Mouse (Mus musculus) liver, embryonic 11.5 days (tissue): ENCODE data around the gene Ndufb6. TPM values are rescaled to one million over a fixed set of nuclear protein-coding genes. Genes with fewer than 3 reads are reported as not detected.

Experiments used
- ATAC-seq: fragments of 200-750 bp; cut with Nextera tagmentation; replicated peaks from 2 replicates; pipeline ENCODE4 v1.8.0; 2017; ENCODE audit warnings: moderate number of reproducible peaks, mild to moderate bottlenecking, moderate TSS enrichment, moderate library complexity; ENCODE audit not compliant: low FRiP score
- DNase-seq: peaks from one replicate; pipeline ENCODE4 v3.0.0-alpha.2; 2017; ENCODE audit warnings: low spot score
- H3K27ac ChIP-seq: fragments of 300-500 bp; sonication (generic); 2 replicates; pipeline ENCODE4 v1.5.1; 2014; ENCODE audit warnings: mild to moderate bottlenecking, low read depth, low read length, control low read depth
- H3K27me3 ChIP-seq: fragments of 300-500 bp; sonication (generic); replicated peaks from 2 replicates; pipeline ENCODE4 v1.6.1; 2014; ENCODE audit warnings: low read length, mixed read lengths; ENCODE audit not compliant: control insufficient read depth, insufficient read depth
- H3K36me3 ChIP-seq: fragments of 300-500 bp; sonication (generic); 2 replicates; pipeline ENCODE4 v1.6.1; 2014; ENCODE audit warnings: mild to moderate bottlenecking, low read length, moderate library complexity, mixed read lengths; ENCODE audit not compliant: control insufficient read depth, insufficient read depth
- H3K4me1 ChIP-seq: fragments of 300-500 bp; sonication (generic); replicated peaks from 2 replicates; pipeline ENCODE4 v1.6.1; 2014; ENCODE audit warnings: low read length, mixed read lengths; ENCODE audit not compliant: control insufficient read depth, insufficient read depth
- H3K4me2 ChIP-seq: fragments of 300-500 bp; sonication (generic); 2 replicates; pipeline ENCODE4 v1.6.1; 2014; ENCODE audit warnings: mild to moderate bottlenecking, control low read depth, moderate library complexity
- H3K4me3 ChIP-seq: fragments of 300-500 bp; sonication (generic); 2 replicates; pipeline ENCODE4 v1.5.1; 2014; ENCODE audit warnings: low read depth, low read length, control low read depth
- H3K9ac ChIP-seq: fragments of 300-500 bp; sonication (generic); 2 replicates; pipeline ENCODE4 v1.6.1; 2014; ENCODE audit warnings: low read depth, low read length, control low read depth
- H3K9me3 ChIP-seq: fragments of 300-500 bp; sonication (generic); 2 replicates; pipeline ENCODE4 v1.6.1; 2016; ENCODE audit warnings: low read length, inconsistent platforms, mixed read lengths; ENCODE audit not compliant: control insufficient read depth
- WGBS: fragments of 180-500 bp; shearing (Covaris S2); extraction: QIAGEN DNeasy Blood & Tissue Kit; methylation state at CpG from one replicate; pipeline ENCODE4 v1.1.7; 2014; 5-methylcytosine and 5-hydroxymethylcytosine counted together
- polyA plus RNA-seq: library from polyadenylated mRNA; unstranded; fragments of >200 nt; fragmentation: Nextera tagmentation; extraction: Ambion mirVana; gene quantifications from 2 replicates; pipeline ENCODE4 v1.2.1, GENCODE M21; 2014

Ndufb6 gene
- polyA plus RNA-seq, 1 experiment from 2014 or later: 305 TPM

DNA sequence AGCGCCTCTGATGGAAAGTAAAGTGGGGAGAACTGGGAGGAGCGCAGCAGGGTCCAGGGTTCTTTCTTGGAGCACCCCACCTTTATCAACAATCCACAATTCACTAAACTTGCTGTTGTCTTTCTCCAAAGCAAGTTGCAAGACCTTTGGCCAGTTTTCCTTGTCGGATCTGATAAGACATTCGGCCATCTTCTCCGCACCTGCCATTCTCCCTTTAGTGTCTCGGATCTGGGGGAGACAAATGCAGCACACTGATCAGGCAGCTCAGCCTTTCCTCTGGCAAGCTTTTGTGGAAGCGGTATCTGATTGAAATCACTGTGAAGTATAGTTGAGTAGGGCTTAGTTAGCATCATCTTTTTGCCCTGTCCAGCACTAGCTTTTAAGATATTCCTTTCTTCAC, 51.3 kb downstream of the Ndufb6 start:
- Histone ChIP-seq H3K4me2 (no peak overlapping the region), H3K4me1 (no peaks in the 10 kb centered on the region), H3K36me3 (no peaks in the 10 kb centered on the region), H3K9me3 (no peaks in the 10 kb centered on the region), H3K27ac (no peak overlapping the region), H3K27me3 (no peaks in the 10 kb centered on the region; the same call in 1 of the 2 replicates), H3K4me3 (no peak overlapping the region), H3K9ac (no peak overlapping the region)
- ATAC-seq (no peak), DNase-seq (no peak)
- WGBS: 82% methylated on average over 7 of the region's 7 CpGs

DNA sequence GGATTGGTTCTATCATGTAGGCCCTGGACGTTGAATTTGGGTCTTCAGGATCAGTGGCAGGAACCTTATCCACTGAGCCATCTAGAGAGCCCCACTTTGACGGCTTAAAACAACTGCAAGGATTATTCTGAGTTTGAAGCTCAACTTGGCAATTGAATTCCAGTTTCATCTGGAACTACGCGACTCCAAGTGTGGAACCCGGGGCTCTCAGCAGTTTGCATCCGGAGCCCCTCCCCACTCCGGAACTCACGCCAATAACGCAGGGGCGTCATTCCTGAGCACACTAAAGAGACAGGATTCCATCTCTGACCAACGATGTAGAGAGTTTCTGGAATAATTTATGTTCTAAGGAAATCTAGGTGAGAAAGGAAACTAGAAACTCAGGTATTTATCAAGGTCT, 52.1 kb downstream of the Ndufb6 start:
- Histone ChIP-seq H3K27me3 (peaks cover under 1% of the 10 kb centered on the region; the same call in 1 of the 2 replicates), H3K4me1 (no peaks in the 10 kb centered on the region), H3K9ac (no peak overlapping the region), H3K9me3 (no peaks in the 10 kb centered on the region), H3K4me2 (no peak overlapping the region), H3K27ac (no peak overlapping the region), H3K4me3 (no peak overlapping the region), H3K36me3 (no peaks in the 10 kb centered on the region)
- ATAC-seq: no peak
- DNase-seq: no peak
- 82% methylated on average over 11 of the region's 11 CpGs for WGBS

DNA sequence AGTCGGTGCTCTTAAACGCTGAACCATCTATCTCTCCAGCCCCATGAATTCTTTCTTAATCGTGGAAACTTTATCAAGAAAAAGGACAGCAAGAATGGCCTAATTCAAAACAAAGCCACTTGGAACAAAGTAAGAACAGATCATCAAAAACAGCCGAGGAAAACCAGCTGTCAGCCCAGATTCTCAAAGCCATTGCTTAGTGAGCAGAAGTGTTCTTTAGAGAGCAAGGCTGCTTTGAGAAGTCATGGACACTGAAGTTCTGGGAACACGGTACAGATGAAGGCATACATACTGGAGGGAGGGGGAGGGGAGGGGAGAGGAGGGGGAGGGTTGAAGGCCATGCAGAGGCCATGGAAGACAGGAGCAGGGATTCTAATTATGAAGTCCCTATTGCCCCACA, 53.1 kb downstream of the Ndufb6 start:
- no peak for ATAC-seq
- Histone ChIP-seq H3K4me3 (no peak overlapping the region), H3K4me1 (no peaks in the 10 kb centered on the region), H3K36me3 (no peaks in the 10 kb centered on the region), H3K9ac (no peak overlapping the region), H3K27me3 (peaks cover 7% of the 10 kb centered on the region), H3K9me3 (no peaks in the 10 kb centered on the region), H3K4me2 (no peak overlapping the region), H3K27ac (no peak overlapping the region)
- DNase-seq: no peak
- WGBS: 73% methylated on average over 5 of the region's 5 CpGs

DNA sequence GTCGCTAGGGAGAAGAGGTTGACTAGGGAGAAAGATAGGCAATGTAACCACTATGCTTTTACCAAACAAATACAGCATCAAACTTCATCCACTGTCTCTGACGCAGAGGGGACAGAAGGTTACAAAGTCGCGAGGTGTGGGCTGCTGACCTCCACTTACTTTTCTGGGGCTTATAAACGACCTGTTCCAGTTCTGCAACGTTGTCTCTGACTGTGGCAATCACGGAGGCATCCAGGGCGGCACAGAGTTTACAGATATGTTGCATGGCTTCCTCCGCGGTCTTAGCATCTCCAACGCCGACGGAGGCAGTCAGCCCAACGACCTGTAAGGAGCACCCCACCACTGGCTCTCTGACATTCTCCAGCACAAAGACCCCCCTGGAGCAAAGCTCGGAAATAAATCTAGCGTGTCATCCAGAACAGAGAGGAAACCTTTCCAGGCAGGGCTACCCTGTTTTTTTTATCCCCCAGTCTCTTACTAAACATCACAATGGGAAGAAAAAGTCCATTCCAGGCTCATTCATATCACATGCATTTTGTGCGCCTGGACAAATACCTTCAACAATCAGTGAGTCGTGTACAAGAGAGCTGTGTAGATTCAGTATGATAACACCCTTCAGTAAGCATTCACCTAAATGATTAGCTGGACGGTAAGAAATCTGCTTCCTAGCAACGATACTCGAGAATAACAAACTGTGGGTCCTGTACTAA, 57.2 kb downstream of the Ndufb6 start:
- Histone ChIP-seq H3K9ac (no peak overlapping the region), H3K4me3 (no peak overlapping the region), H3K27ac (no peak overlapping the region), H3K4me2 (no peak overlapping the region), H3K36me3 (no peaks in the 10 kb centered on the region), H3K4me1 (no peaks in the 10 kb centered on the region), H3K27me3 (peaks cover 10% of the 10 kb centered on the region), H3K9me3 (no peaks in the 10 kb centered on the region)
- ATAC-seq (no peak), DNase-seq (no peak)
- WGBS: 43% methylated on average over 21 of the region's 21 CpGs

DNA sequence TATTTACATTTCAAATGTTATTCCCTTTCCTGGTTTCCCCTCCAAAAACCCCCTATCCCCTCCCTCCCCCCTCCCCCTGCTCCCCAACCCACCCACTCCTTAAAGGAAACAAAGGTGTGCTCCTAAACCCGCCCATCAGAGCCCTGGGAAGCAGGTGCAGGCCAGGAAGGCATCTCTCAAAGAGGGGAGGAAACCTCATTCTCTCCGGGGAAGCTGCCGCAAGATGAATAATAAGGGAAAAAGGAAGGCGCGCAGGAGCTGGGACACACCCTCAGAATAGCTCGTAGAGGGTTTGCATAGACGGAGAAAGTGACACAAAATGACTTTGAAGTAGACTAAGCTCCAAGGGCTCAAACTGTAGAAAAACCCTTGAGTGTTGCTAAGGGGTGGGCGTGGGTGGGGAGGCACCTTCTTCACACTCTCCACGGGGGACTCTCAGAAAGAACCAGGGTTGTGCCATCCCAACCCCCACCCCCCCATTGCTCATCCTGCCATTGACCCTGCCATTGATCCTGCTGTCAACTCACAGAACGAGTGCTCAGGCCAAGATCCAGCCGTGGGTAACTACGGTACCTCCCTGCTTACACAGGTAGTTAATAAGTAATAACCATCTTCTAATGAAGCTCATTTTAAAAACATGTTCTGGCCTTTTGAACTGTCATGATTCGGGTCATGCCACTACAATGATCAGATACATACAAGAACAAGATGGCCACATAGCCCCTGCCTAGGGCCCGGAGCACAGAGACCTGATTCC, 58.0 kb downstream of the Ndufb6 start:
- 28% methylated on average over 14 of the region's 14 CpGs for WGBS
- no peak overlapping the region; the same call in 1 of the 2 replicates for H3K4me2 ChIP-seq
- DNase-seq: no peak
- no peak overlapping the region for H3K27ac ChIP-seq
- H3K9ac ChIP-seq: no peak overlapping the region
- H3K4me3 ChIP-seq: no peak overlapping the region
- no peaks in the 10 kb centered on the region for H3K36me3 ChIP-seq
- ATAC-seq: no peak
- peaks cover 10% of the 10 kb centered on the region for H3K27me3 ChIP-seq
- no peaks in the 10 kb centered on the region for H3K9me3 ChIP-seq
- H3K4me1 ChIP-seq: no peaks in the 10 kb centered on the region

Other genes starting within 250 kb of the Ndufb6 start
- gene Aco1, start 136.3 kb downstream of the Ndufb6 start, polyA plus RNA-seq: 36.7 and 42.1 TPM in 2 replicates
- 2.5 and 2.9 TPM in 2 replicates for gene Ddx58, start 39.6 kb downstream of the Ndufb6 start, polyA plus RNA-seq
- 21.1 and 25.0 TPM in 2 replicates for gene Smim27, start 9.8 kb downstream of the Ndufb6 start, polyA plus RNA-seq
- gene Topors, start 9.6 kb downstream of the Ndufb6 start, polyA plus RNA-seq: 38.4 and 38.5 TPM in 2 replicates
- 0.32 and 0.33 TPM in 2 replicates for gene Tmem215, start 192.8 kb upstream of the Ndufb6 start, polyA plus RNA-seq